In genomic region chr4:155561661-155562442, GRCm38 (mm10) we compare ENCODE assay signal across 8 mouse cellular contexts. TPM values are rescaled to one million over a fixed set of nuclear protein-coding genes. Genes with fewer than 3 reads are reported as not detected.
DNase-seq lines count a peak whose midpoint lies in the region; ATAC-seq lines count a peak whose summit lies in the region.

TSS of gene Nadk (plus strand) at chr4:155562378.

- no peak for DNase-seq in kidney, postnatal 14 days
- DNase-seq in R1 (ENCODE audit: low read depth, low spot score) = peak; percentile 68
- DNase-seq in limb, embryonic 10.5 days (ENCODE audit: low spot score) = no peak
- no peak for DNase-seq in urinary bladder, postnatal 10 days (ENCODE audit: low spot score)

- H3K4me3 ChIP-seq in kidney, embryonic 15.5 days (replicated peaks) = peak within 1 kb of the TSS; percentile 93
- H3K4me3 ChIP-seq in erythroblast, embryonic 14.5 days (replicated peaks) = peak within 1 kb of the TSS; percentile 94
- peak within 1 kb of the TSS; percentile 79 for H3K4me3 ChIP-seq in heart, embryonic 16.5 days (ENCODE audit: low read length)
- peak within 1 kb of the TSS; percentile 82 for H3K4me3 ChIP-seq in limb, embryonic 10.5 days
- H3K4me3 ChIP-seq in midbrain, embryonic 12.5 days = peak within 1 kb of the TSS; percentile 85

- H3K9ac ChIP-seq in kidney, embryonic 15.5 days = peak within 1 kb of the TSS; percentile 29
- H3K9ac ChIP-seq in heart, embryonic 16.5 days (ENCODE audit: low read length) = peak within 1 kb of the TSS; percentile 59
- H3K9ac ChIP-seq in midbrain, embryonic 12.5 days (replicated peaks) = peak within 1 kb of the TSS; percentile 48; the same call in 1 of the 2 replicates

- peaks cover 58% of the 10 kb centered on the region for H3K4me1 ChIP-seq in kidney, embryonic 15.5 days
- peaks cover 45% of the 10 kb centered on the region for H3K4me1 ChIP-seq in erythroblast, embryonic 14.5 days (ENCODE audit: control insufficient read depth)
- H3K4me1 ChIP-seq in heart, embryonic 16.5 days (ENCODE audit: control insufficient read depth, insufficient read depth, low read length) = peaks cover 42% of the 10 kb centered on the region
- peaks cover 47% of the 10 kb centered on the region for H3K4me1 ChIP-seq in limb, embryonic 10.5 days
- peaks cover 33% of the 10 kb centered on the region for H3K4me1 ChIP-seq in midbrain, embryonic 12.5 days

- no peak for ATAC-seq in kidney, embryonic 15.5 days (replicated peaks; ENCODE audit: low FRiP score)
- no peak for ATAC-seq in heart, embryonic 16.5 days (replicated peaks; ENCODE audit: extremely low read depth, insufficient read depth, low FRiP score)
- no peak for ATAC-seq in midbrain, embryonic 12.5 days (ENCODE audit: low FRiP score, low read depth)

- 66% methylated on average over 7 of the region's 7 CpGs for WGBS in kidney, embryonic 15.5 days
- whole genome bisulfite sequencing in heart, embryonic 16.5 days = 63% methylated on average over 7 of the region's 7 CpGs
- 83% methylated on average over 7 of the region's 7 CpGs for WGBS in limb, embryonic 10.5 days
- 78% methylated on average over 7 of the region's 7 CpGs for WGBS in midbrain, embryonic 12.5 days

- peaks cover 48% of the 10 kb centered on the region for H3K36me3 ChIP-seq in kidney, embryonic 15.5 days
- H3K36me3 ChIP-seq in erythroblast, embryonic 14.5 days (ENCODE audit: control insufficient read depth) = peaks cover 48% of the 10 kb centered on the region
- H3K36me3 ChIP-seq in heart, embryonic 16.5 days (ENCODE audit: control insufficient read depth, insufficient read depth) = peaks cover 23% of the 10 kb centered on the region
- H3K36me3 ChIP-seq in limb, embryonic 10.5 days = peaks cover 54% of the 10 kb centered on the region
- peaks cover 43% of the 10 kb centered on the region for H3K36me3 ChIP-seq in midbrain, embryonic 12.5 days

- H3K27ac ChIP-seq in kidney, embryonic 15.5 days = peak within 1 kb of the TSS; percentile 92
- peak within 1 kb of the TSS; percentile 90 for H3K27ac ChIP-seq in heart, embryonic 16.5 days (ENCODE audit: low read length)
- H3K27ac ChIP-seq in limb, embryonic 10.5 days = peak within 1 kb of the TSS; percentile 86
- H3K27ac ChIP-seq in midbrain, embryonic 12.5 days (replicated peaks) = peak within 1 kb of the TSS; percentile 92

- H3K9me3 ChIP-seq in kidney, embryonic 15.5 days (replicated peaks) = no peaks in the 10 kb centered on the region
- H3K9me3 ChIP-seq in erythroblast, embryonic 14.5 days (ENCODE audit: control insufficient read depth, low read length) = no peaks in the 10 kb centered on the region
- H3K9me3 ChIP-seq in heart, embryonic 16.5 days (replicated peaks; ENCODE audit: control insufficient read depth, low read length) = no peaks in the 10 kb centered on the region
- no peaks in the 10 kb centered on the region for H3K9me3 ChIP-seq in limb, embryonic 10.5 days (replicated peaks)
- no peaks in the 10 kb centered on the region for H3K9me3 ChIP-seq in midbrain, embryonic 12.5 days

- H3K27me3 ChIP-seq in kidney, embryonic 15.5 days = no peaks in the 10 kb centered on the region
- no peaks in the 10 kb centered on the region for H3K27me3 ChIP-seq in erythroblast, embryonic 14.5 days (ENCODE audit: control insufficient read depth)
- no peaks in the 10 kb centered on the region for H3K27me3 ChIP-seq in heart, embryonic 16.5 days (ENCODE audit: control insufficient read depth, insufficient read depth, low read length)
- H3K27me3 ChIP-seq in limb, embryonic 10.5 days (ENCODE audit: low read depth, poor library complexity, severe bottlenecking) = no peaks in the 10 kb centered on the region
- no peaks in the 10 kb centered on the region for H3K27me3 ChIP-seq in midbrain, embryonic 12.5 days

- peak within 1 kb of the TSS; percentile 85 for H3K4me2 ChIP-seq in kidney, embryonic 15.5 days
- peak within 1 kb of the TSS; percentile 71 for H3K4me2 ChIP-seq in heart, embryonic 16.5 days (ENCODE audit: low read depth, low read length)
- peak within 1 kb of the TSS; percentile 75 for H3K4me2 ChIP-seq in midbrain, embryonic 12.5 days (replicated peaks)

RNA-seq across cellular contexts. Expression of gene Nadk, which starts in this region (rescaled TPM):
- 89.0 and 93.6 TPM in 2 replicates for polyA plus RNA-seq in kidney, embryonic 15.5 days (2015; fragmentation: Nextera tagmentation; extraction: Ambion mirVana)
- 1.0 and 1.9 TPM in 2 replicates for polyA plus RNA-seq in erythroblast, embryonic 14.5 days (2012)
- polyA plus RNA-seq in heart, embryonic 16.5 days (2015; fragmentation: Nextera tagmentation; extraction: Ambion mirVana) = 52.4 and 52.8 TPM in 2 replicates
- 116 and 119 TPM in 2 replicates for polyA plus RNA-seq in limb, embryonic 10.5 days (2016; fragmentation: Nextera tagmentation; extraction: Ambion mirVana)
- polyA plus RNA-seq in midbrain, embryonic 12.5 days (2016; fragmentation: Nextera tagmentation; extraction: Ambion mirVana) = 92.5 and 96.6 TPM in 2 replicates

Comparison
In these comparisons a context has a peak if more than half of its experiments do, and no peak if none do; other contexts are left out.
1. RNA of gene Nadk (polyA plus RNA-seq): 116 to 119 TPM in limb, embryonic 10.5 days, 92.5 to 96.6 TPM in midbrain, embryonic 12.5 days, 89.0 to 93.6 TPM in kidney, embryonic 15.5 days and 52.4 to 52.8 TPM in heart, embryonic 16.5 days; 1.0 to 1.9 TPM in erythroblast, embryonic 14.5 days; every median in the first group is over 10 times any median in the second.
2. Peak in every context shown above with its lines, with median percentiles within 50 percentile points of each other: H3K27ac ChIP-seq, H3K4me2 ChIP-seq, H3K4me3 ChIP-seq and H3K9ac ChIP-seq.